Mouse (Mus musculus) heart, adult 2 months (tissue): ENCODE measurements around the gene Anxa9. TPM values are rescaled to one million over a fixed set of nuclear protein-coding genes. Genes with fewer than 3 reads are reported as not detected.

Experiments
- DNase-seq, 2 experiments: peaks; one replicate each; pipeline ENCODE4 v3.0.0; 2021
- H3K27ac ChIP-seq: fragments of 200-600 bp; 2 replicates; pipeline ENCODE4 v1.8.1; 2022
- H3K27me3 ChIP-seq: fragments of 200-500 bp; 2 replicates; pipeline ENCODE4 v1.6.1; 2012; ENCODE audit warnings: mild to moderate bottlenecking, low read length, inconsistent platforms, mixed read lengths; ENCODE audit not compliant: control insufficient read depth, insufficient read depth
- H3K36me3 ChIP-seq: fragments of 200-500 bp; 2 replicates; pipeline ENCODE4 v1.6.1; 2012; ENCODE audit warnings: low read length, inconsistent platforms; ENCODE audit not compliant: control insufficient read depth, insufficient read depth
- H3K4me1 ChIP-seq: fragments of 200-500 bp; 2 replicates; pipeline ENCODE4 v1.6.1; 2011; ENCODE audit warnings: low read length; ENCODE audit not compliant: control insufficient read depth, insufficient read depth
- H3K4me3 ChIP-seq: fragments of 200-600 bp; 2 replicates; pipeline ENCODE4 v1.8.1; 2022
- H3K79me2 ChIP-seq: fragments of 200-500 bp; replicated peaks from 2 replicates; pipeline ENCODE4 v1.6.1; 2012; ENCODE audit warnings: mild to moderate bottlenecking, inconsistent platforms, low read length, moderate library complexity, mixed read lengths; ENCODE audit not compliant: control insufficient read depth, insufficient read depth
- H3K9ac ChIP-seq: fragments of 200-500 bp; 2 replicates; pipeline ENCODE4 v1.6.1; 2012; ENCODE audit warnings: low read depth, mild to moderate bottlenecking, control low read depth, inconsistent platforms, low read length, mixed read lengths
- CTCF ChIP-seq: fragments of 200-600 bp; IDR thresholded peaks from 2 replicates; pipeline ENCODE4 v1.8.1; 2022; ENCODE audit warnings: antibody characterized with exemption, mild to moderate bottlenecking, moderate library complexity
- EP300 ChIP-seq: fragments of 200-500 bp; IDR thresholded peaks from 2 replicates; pipeline ENCODE4 v1.6.1; 2011; ENCODE audit warnings: low read depth, low read length, control low read depth; ENCODE audit not compliant: insufficient read depth
- POLR2A ChIP-seq: fragments of 200-500 bp; IDR thresholded peaks from 2 replicates; pipeline ENCODE4 v1.6.1; 2011; ENCODE audit warnings: mild to moderate bottlenecking, low read depth, low read length, control low read depth; ENCODE audit not compliant: insufficient read depth
- WGBS: fragments of 180-500 bp; shearing (Covaris S2); methylation state at CpG from one replicate; pipeline ENCODE4 v1.1.7; 2018; 5-methylcytosine and 5-hydroxymethylcytosine counted together
- intact Hi-C: fragments of 180-260 bp; cut with DNase I; formaldehyde crosslinking; loops from one replicate; pipeline ENCODE4 v1.15.1; 2025
- polyA plus RNA-seq: library from polyadenylated mRNA; depleted of rRNA; stranded (reverse); fragments of >200 nt; gene quantifications from 2 replicates; pipeline ENCODE4 v1.2.3, GENCODE M21; 2012
- total RNA-seq, 2 experiments: library from RNA; stranded (reverse); gene quantifications; 2 replicates each; pipeline ENCODE4 v1.2.3; 2021

The Anxa9 gene
- total and polyA plus RNA-seq, 3 experiments = 0.59 to 1.1 (median 0.68) TPM

DNA sequence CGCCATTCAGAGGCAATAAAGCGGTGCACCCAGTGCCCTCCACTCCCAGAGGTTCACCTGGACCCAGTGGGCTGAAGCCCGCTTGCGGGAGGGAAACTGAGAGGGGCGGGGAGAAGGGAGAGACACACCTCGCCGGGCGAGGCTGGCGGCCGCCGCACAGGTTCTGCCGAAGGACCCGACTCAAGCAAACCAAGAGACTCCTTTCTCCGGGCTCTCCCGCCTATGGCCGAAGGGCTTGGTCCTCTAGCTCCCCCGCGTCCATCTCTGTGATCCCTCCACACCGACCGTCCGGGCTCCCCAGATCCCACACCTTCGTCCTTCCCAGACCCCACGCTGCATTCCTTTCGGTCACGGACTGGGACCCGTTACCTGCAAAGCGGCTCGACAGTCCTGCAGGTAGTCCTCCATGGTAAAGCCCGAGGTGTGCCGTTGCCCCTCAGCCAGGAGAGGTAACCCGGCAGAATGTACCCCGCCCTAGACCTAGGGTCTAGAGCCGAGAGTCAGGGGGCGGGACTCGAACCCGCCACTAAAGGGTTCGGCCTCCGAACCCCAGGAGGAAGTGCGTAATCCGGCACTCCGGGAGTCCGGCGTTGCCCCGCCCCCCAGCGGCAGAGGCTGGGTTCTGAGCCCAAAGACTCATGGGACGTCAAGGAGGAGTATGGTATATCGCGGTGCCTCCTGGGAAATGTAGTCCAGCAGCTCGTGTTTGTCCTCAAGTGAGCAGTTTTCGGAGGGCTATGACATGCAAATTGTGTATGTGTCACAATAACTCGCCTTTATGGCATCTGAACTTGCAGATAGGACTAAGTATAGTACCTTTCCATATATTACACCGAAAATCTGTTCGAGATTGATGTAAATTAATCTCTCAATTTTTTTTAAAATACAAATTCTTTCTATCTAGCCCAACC is 25.5 kb downstream of the Anxa9 start, which contains the start of the genes Mindy1 and Prune1:
Gene Mindy1 (plus strand): TSS at position 130 of the 911 bp plus-strand sequence.
Gene Prune1 (minus strand): TSS at position 861 of the 911 bp plus-strand sequence.
- TF ChIP-seq POLR2A = peak; percentile 85
- no peak for TF ChIP-seq EP300
- TF ChIP-seq CTCF = peak; percentile 60
- Histone ChIP-seq H3K9ac (peak within 1 kb of the TSS; percentile 91), H3K4me3 (peak within 1 kb of the TSS; percentile 88), H3K36me3 (no peaks in the 10 kb centered on the region), H3K27me3 (no peaks in the 10 kb centered on the region), H3K4me1 (peaks cover 2% of the 10 kb centered on the region), H3K27ac (peak within 1 kb of the TSS; percentile 98), H3K79me2 (no peaks in the 10 kb centered on the region)
- under 1% methylated on average over 53 of the region's 53 CpGs for WGBS
- DNase-seq = peak; percentile 98 to 99
- intact Hi-C loops = loop anchor here (2.0 to 5.0 kb wide), 3 partner anchors 33 to 64 kb away; partner anchors contain the start of genes Cers2, Gabpb2 and Mllt11

DNA sequence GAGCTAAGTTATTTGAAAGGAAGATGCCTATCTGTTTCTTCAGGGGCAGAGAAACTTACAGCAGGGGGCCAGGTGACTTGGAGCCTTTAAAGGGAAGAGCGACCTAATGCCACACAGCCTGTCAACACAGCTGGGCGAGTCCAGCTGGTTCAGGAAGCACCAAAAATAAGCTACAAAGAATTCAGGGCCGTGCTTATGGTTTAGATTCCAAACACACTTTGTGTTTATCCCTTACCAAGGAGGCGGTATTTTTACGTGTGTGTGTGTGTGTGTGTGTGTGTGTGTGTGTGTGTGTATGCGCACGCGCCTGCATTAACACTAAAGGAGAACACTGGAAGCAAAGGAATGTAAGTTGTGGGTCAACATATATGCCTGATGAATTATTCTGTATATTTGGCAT is 26.2 kb downstream of the Anxa9 start:
- peak in 1 of 2 experiments; percentile 29 for DNase-seq
- peaks cover 2% of the 10 kb centered on the region for H3K4me1 ChIP-seq
- WGBS = 19% methylated on average over 8 of the region's 8 CpGs
- H3K27ac ChIP-seq = peak overlapping the region; percentile 98
- TF ChIP-seq CTCF (no peak), EP300 (no peak), POLR2A (no peak)
- intact Hi-C loops = loop anchor here (5.0 kb wide), 2 partner anchors 48 to 63 kb away; partner anchors contain the start of genes Gabpb2 and Mllt11
- H3K36me3 ChIP-seq = no peaks in the 10 kb centered on the region
- H3K79me2 ChIP-seq = no peaks in the 10 kb centered on the region
- H3K9ac ChIP-seq = no peak overlapping the region
- H3K27me3 ChIP-seq = no peaks in the 10 kb centered on the region
- H3K4me3 ChIP-seq = peak overlapping the region; percentile 88

DNA sequence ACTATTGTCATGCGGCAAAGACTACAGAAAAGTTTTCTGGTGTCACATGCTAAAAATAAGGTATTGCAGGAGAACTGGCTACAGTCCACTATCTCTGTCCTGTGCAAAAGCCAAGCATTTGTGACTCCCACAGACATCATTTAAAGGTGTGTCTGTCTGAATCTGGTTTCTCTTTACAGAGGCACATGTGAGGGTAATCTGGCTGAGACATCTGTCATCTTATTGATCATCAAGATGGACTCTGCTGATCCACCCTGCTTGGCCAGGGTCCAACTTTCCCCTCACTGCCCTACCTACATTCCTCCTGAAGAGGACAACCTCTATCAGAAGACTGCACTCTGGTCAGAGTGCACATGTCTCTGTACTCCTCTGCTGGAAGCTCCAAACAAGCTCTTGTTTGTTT is 29.8 kb downstream of the Anxa9 start:
- no peaks in the 10 kb centered on the region for H3K27me3 ChIP-seq
- H3K4me3 ChIP-seq = no peak overlapping the region
- peak in 1 of 2 experiments; percentile 20 for DNase-seq
- H3K9ac ChIP-seq = no peak overlapping the region
- intact Hi-C loops = no loop called here
- peak overlapping the region; percentile 67 for H3K27ac ChIP-seq
- H3K4me1 ChIP-seq = no peaks in the 10 kb centered on the region; the same call in 1 of the 2 replicates
- WGBS = 27% methylated on average over 1 of the region's 1 CpGs
- no peaks in the 10 kb centered on the region for H3K36me3 ChIP-seq
- TF ChIP-seq EP300 (no peak), POLR2A (no peak), CTCF (no peak)
- no peaks in the 10 kb centered on the region for H3K79me2 ChIP-seq

DNA sequence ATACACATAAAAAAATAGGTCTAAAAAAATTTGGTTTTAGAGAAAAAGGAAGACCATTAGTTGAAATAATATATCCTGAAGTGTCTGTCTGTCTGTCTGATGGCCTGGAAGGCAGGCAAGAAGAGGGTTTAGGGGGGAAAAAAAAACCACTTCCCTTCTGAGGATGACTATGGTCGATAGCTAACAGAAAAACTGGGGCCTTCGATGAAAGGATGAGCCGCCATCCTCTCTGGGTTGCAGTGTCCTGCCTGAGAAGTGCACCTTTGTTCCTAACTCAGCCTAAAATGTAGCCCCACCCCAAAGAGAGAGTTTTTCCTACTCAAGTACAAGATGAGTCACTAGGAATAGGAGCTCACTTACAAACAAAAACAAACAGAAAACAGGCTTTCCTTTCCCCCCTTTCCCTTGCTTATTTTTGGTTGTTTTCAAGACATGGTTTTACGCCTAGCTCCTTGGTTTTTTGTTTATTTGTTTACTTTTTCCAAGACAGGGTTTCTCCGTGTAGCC is 30.5 kb downstream of the Anxa9 start:
- intact Hi-C loops = no loop called here
- no peaks in the 10 kb centered on the region for H3K79me2 ChIP-seq
- DNase-seq = no peak
- H3K27me3 ChIP-seq = no peaks in the 10 kb centered on the region
- H3K36me3 ChIP-seq = no peaks in the 10 kb centered on the region
- TF ChIP-seq POLR2A (no peak), CTCF (no peak), EP300 (no peak)
- WGBS = 68% methylated on average over 5 of the region's 5 CpGs
- H3K4me1 ChIP-seq = no peaks in the 10 kb centered on the region; the same call in 1 of the 2 replicates
- H3K4me3 ChIP-seq = no peak overlapping the region
- H3K9ac ChIP-seq = no peak overlapping the region
- peak overlapping the region; percentile 67 for H3K27ac ChIP-seq

DNA sequence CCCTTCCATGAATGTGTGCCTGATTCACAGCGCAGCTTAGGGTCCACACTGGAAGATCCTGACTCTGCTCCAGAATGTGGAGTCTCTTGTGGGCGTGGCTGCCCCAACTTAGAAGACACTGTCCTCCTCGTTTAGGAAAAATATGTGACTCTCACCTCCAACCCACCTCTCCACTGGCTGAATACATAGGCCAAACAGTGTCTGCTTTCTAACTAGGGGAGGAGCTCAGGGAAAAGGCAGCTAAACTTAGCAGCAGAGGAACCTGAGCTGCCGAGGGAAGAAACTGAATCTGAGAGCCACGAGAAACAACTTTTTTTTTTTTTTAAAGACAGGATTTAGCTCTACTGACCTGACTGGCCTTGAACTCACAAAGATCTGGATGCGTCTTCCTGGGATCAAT is 31.8 kb downstream of the Anxa9 start:
- TF ChIP-seq EP300 (no peak), CTCF (no peak), POLR2A (no peak)
- WGBS = 59% methylated on average over 6 of the region's 6 CpGs
- peaks cover 3% of the 10 kb centered on the region; the same call in 1 of the 2 replicates for H3K4me1 ChIP-seq
- H3K36me3 ChIP-seq = no peaks in the 10 kb centered on the region
- intact Hi-C loops = no loop called here
- H3K27ac ChIP-seq = peak overlapping the region; percentile 3
- no peak for DNase-seq
- H3K79me2 ChIP-seq = no peaks in the 10 kb centered on the region
- H3K9ac ChIP-seq = no peak overlapping the region
- no peak overlapping the region for H3K4me3 ChIP-seq
- no peaks in the 10 kb centered on the region for H3K27me3 ChIP-seq
